Mouse (Mus musculus): ENCODE measurements around the gene Mr1.

DNA sequence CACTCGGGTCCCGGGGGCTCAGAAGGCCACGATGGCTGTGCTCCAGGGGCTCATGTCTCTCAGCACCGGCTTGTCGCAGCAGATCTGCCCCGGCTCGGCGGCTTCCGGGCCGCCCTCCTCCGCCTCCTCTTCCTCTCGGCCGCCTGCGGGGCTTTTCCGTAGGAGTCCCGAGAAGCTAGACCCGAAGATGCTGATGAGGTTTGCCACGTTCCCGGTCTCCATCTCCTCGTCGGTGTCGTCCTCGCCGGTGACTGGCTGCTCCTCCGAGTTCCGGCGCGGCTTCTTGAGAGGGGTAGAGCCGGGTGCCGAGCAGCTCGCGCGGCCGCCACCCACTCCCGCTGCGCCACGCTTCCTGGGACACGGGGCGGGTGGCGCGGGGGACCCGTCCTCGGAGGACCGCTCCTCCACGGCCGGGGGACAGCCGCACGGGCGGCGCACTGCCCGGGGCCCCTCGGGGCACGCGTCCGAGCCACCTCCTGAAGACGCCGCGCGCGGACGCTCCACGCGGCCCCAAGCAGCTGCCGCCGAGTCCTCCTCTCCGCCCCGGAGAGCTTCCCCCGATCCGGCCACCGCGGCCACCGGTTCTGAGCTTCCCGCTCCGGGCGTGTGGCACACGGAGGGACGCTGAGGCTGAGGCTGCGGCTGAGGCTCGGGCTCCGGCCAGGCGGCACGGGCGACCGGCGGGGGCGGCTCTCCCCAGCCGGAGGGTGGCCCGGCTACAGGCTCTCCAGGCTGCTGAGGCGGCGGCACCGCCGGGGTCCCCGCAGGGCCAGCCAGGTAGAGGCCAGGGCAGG lies 47.9 kb downstream of the Mr1 start:
- TF ChIP-seq CTCF (IDR thresholded peaks at IDR 0.05; ENCODE audit: borderline replicate concordance, extremely low read depth, insufficient read depth, insufficient read length) (no peak), POLR2A (IDR thresholded peaks at IDR 0.05; ENCODE audit: borderline replicate concordance, extremely low read depth, insufficient read depth, insufficient read length, poor library complexity, severe bottlenecking) (no peak)
